Mouse (Mus musculus) liver, embryonic 12.5 days (tissue): ENCODE data around the gene 1700016K19Rik. TPM values are rescaled to one million over a fixed set of nuclear protein-coding genes. Genes with fewer than 3 reads are reported as not detected.
"Not testable (repeated sequence)": the region's sequence is repeated elsewhere in the genome, so short reads cannot be mapped to it uniquely, and the experiment has no call there.

Experiments
- ATAC-seq: fragments of 200-750 bp; cut with Nextera tagmentation; 2 replicates; pipeline ENCODE4 v1.8.0; 2017; ENCODE audit warnings: moderate number of reproducible peaks, mild to moderate bottlenecking, moderate library complexity
- H3K27ac ChIP-seq: fragments of 300-500 bp; sonication (generic); 2 replicates; pipeline ENCODE4 v1.5.1; 2016; ENCODE audit warnings: mild to moderate bottlenecking
- H3K27me3 ChIP-seq: fragments of 300-500 bp; sonication (generic); replicated peaks from 2 replicates; pipeline ENCODE4 v1.6.1; 2016; ENCODE audit warnings: mild to moderate bottlenecking, moderate library complexity
- H3K36me3 ChIP-seq: fragments of 300-500 bp; sonication (generic); 2 replicates; pipeline ENCODE4 v1.6.1; 2016; ENCODE audit warnings: mild to moderate bottlenecking, moderate library complexity
- H3K4me1 ChIP-seq: fragments of 300-500 bp; sonication (generic); 2 replicates; pipeline ENCODE4 v1.6.1; 2016
- H3K4me2 ChIP-seq: fragments of 300-500 bp; sonication (generic); 2 replicates; pipeline ENCODE4 v1.6.1; 2016; ENCODE audit warnings: mild to moderate bottlenecking, moderate library complexity
- H3K4me3 ChIP-seq: fragments of 300-500 bp; sonication (generic); 2 replicates; pipeline ENCODE4 v1.5.1; 2016; ENCODE audit warnings: mild to moderate bottlenecking, moderate library complexity
- H3K9ac ChIP-seq: fragments of 300-500 bp; sonication (generic); 2 replicates; pipeline ENCODE4 v1.6.1; 2016; ENCODE audit warnings: mild to moderate bottlenecking, moderate library complexity
- H3K9me3 ChIP-seq: fragments of 300-500 bp; sonication (generic); replicated peaks from 2 replicates; pipeline ENCODE4 v1.6.1; 2016; ENCODE audit warnings: mild to moderate bottlenecking, moderate library complexity
- WGBS: fragments of 180-500 bp; shearing (Covaris S2); methylation state at CpG from one replicate; pipeline ENCODE4 v1.1.7; 2016; ENCODE audit not compliant: insufficient replicate concordance; 5-methylcytosine and 5-hydroxymethylcytosine counted together
- polyA plus RNA-seq: library from polyadenylated mRNA; unstranded; fragments of >200 nt; fragmentation: Nextera tagmentation; extraction: Ambion mirVana; gene quantifications from 2 replicates; pipeline ENCODE4 v1.2.1, GENCODE M21; 2016

The 1700016K19Rik gene
- polyA plus RNA-seq, 1 experiment from 2014 or later: not detected

DNA sequence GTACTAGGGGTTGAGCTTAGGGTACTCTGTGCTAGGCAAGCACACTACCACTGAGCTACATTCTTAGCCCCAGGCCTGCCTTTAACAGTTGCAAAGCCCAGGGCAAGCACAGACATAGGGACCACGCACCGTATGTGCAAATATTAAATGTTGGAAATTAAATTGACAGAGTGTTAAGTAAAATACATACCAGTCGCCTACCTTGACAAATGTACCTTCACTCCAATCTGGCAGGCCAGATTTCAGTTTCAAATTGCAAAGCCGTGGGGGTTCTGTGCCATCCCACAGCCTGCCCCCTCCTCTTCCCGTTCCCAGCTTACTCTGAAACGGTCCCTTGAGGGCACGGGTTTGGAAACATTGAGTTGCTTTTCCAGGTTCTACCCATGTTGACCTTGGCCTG, 13.8 kb upstream of the 1700016K19Rik start:
- no peak for ATAC-seq
- H3K9me3 ChIP-seq: no peaks in the 10 kb centered on the region
- 63% methylated on average over 7 of the region's 7 CpGs for WGBS
- H3K36me3 ChIP-seq: no peaks in the 10 kb centered on the region
- no peak overlapping the region for H3K9ac ChIP-seq
- no peaks in the 10 kb centered on the region for H3K4me1 ChIP-seq
- H3K27me3 ChIP-seq: peaks cover 10% of the 10 kb centered on the region; the same call in 1 of the 2 replicates
- no peak overlapping the region for H3K27ac ChIP-seq
- no peak overlapping the region for H3K4me2 ChIP-seq
- H3K4me3 ChIP-seq: no peak overlapping the region

DNA sequence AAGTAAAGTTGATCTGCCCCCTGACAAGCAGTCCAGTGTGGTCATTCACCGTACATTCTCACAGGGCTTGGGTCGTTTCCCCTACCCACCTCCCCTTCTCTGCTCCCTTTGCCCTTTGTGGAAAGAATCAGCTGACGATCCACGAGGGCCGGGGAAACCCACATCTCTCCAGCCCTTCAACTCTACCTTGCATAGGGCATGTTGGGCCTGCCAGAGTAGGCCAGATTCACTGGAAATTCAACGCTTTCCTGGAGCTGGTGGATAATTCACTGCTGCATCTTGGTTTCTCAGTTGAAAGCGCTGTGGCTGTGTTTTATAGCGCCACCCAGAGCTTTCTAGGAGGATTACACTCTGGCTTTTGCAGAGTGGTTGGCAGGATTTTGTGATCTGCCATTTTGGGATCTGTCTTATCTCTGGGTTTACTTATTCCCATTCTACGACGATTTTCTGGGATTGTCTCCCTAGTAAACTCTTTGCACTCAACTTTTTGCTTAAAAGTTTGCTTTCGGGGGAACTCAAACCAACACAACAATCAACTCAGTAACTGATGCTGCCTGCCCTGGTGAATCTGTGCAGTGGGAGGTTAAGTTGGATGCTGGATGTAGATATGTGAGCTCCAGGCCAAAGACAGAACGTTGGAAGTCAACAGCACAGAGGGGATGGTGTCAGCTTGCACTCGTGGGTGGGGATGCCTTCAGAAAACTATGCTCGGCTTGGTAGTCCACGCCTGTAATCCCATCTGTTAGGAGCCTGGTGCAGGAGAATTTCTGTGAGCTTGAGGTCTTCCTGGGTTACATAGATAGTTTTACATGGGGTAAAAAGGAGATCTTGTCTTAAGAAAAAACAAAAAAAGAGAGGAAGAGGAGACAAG, 8.5 kb upstream of the 1700016K19Rik start:
- Histone ChIP-seq H3K9me3 (no peaks in the 10 kb centered on the region), H3K27ac (no peak overlapping the region), H3K36me3 (no peaks in the 10 kb centered on the region), H3K4me3 (no peak overlapping the region), H3K9ac (no peak overlapping the region), H3K4me1 (no peaks in the 10 kb centered on the region), H3K27me3 (peaks cover 10% of the 10 kb centered on the region; the same call in 1 of the 2 replicates), H3K4me2 (no peak overlapping the region)
- no peak for ATAC-seq
- WGBS: 64% methylated on average over 15 of the region's 15 CpGs

DNA sequence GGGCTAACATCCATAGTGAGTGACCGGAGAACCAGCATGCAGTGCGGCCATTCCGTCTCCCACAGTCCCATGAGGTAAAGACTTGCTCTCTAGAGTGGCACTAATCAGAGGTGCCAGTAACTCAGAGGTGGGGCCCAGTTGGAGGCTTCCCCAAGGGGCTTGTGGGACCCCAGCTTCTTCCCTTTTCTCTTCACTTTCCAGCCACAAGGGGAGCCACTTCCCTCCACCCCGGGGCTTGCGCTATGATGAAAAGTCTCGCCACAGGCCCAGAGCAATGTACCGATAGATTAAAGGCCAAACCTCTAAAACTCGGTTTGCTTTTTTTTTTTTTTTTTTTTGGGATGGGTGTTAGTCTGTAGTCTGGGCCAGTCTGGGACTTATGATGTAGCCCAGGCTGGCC, 7.8 kb upstream of the 1700016K19Rik start:
- Histone ChIP-seq H3K27ac (no peak overlapping the region), H3K4me1 (no peaks in the 10 kb centered on the region), H3K36me3 (no peaks in the 10 kb centered on the region), H3K9me3 (no peaks in the 10 kb centered on the region), H3K4me2 (no peak overlapping the region), H3K27me3 (peaks cover 10% of the 10 kb centered on the region; the same call in 1 of the 2 replicates), H3K4me3 (no peak overlapping the region), H3K9ac (no peak overlapping the region)
- no peak for ATAC-seq
- WGBS: 65% methylated on average over 8 of the region's 8 CpGs

DNA sequence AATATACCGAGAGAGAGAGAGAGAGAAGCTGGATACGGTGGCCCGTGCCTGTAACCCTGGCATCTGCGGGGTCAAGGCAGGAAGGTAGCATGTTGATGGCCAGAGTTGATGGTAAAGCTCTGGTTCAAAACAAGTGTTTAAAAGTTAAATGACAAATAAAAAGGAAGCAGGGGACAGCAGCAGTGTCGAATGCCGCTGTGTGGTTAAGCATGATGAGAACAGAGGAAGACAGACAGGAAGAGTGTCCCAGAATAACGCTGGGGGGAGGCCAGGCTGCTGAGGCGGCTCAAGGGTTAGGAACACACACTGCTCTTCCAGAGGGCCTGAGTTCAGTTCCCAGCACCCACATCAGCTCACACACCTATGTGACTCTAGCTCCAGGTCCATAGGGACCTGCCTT, 7.2 kb upstream of the 1700016K19Rik start:
- no peak overlapping the region for H3K4me2 ChIP-seq
- H3K9ac ChIP-seq: no peak overlapping the region
- H3K4me1 ChIP-seq: no peaks in the 10 kb centered on the region
- WGBS: 44% methylated on average over 8 of the region's 8 CpGs
- ATAC-seq: no peak
- peaks cover 10% of the 10 kb centered on the region; the same call in 1 of the 2 replicates for H3K27me3 ChIP-seq
- no peak overlapping the region for H3K4me3 ChIP-seq
- H3K36me3 ChIP-seq: no peaks in the 10 kb centered on the region
- H3K27ac ChIP-seq: no peak overlapping the region
- no peaks in the 10 kb centered on the region for H3K9me3 ChIP-seq

DNA sequence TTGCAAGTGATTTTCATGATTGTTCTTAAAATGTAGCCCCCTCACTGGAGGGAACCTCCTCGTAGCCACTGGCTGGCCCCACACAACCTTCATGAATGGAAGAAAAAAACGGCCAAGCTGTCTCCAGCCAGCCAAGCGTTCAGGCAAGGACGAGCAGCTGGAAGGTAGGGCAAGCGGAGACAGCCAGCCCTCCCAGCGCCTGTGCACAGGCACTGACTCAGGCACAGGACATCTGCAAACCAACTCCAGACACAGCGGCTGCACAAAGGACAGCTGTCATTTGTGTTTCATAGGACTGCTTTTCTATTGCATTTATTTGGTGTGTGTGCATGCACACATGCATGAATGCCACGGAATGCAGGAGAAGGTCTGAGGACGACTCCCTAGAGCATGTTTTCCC, 5.4 kb upstream of the 1700016K19Rik start:
- no peak overlapping the region for H3K9ac ChIP-seq
- H3K4me3 ChIP-seq: no peak overlapping the region
- ATAC-seq: no peak
- 62% methylated on average over 9 of the region's 9 CpGs for WGBS
- peaks cover 11% of the 10 kb centered on the region for H3K27me3 ChIP-seq
- no peaks in the 10 kb centered on the region for H3K9me3 ChIP-seq
- no peaks in the 10 kb centered on the region for H3K36me3 ChIP-seq
- no peaks in the 10 kb centered on the region for H3K4me1 ChIP-seq
- H3K27ac ChIP-seq: no peak overlapping the region
- H3K4me2 ChIP-seq: no peak overlapping the region

DNA sequence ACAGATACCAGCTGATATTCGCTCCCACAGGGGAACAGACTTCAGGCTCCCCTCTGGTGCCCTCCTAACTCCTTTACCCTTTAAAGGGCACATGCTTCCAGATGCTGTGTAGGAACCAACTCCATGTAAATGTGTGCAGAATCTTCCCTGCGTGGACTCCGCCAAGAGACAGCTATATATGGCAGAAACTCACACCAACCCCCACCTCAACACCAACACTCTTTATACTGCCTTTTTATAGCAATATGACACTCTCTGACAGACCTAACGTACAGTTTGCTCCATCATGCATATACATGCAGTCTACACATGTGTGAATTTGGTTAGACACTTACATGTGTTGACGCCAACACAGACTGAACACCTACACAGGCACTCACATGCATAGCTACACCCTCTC, 989 bp downstream of the 1700016K19Rik start:
- H3K27ac ChIP-seq: no peak overlapping the region
- 72% methylated on average over 5 of the region's 5 CpGs for WGBS

DNA sequence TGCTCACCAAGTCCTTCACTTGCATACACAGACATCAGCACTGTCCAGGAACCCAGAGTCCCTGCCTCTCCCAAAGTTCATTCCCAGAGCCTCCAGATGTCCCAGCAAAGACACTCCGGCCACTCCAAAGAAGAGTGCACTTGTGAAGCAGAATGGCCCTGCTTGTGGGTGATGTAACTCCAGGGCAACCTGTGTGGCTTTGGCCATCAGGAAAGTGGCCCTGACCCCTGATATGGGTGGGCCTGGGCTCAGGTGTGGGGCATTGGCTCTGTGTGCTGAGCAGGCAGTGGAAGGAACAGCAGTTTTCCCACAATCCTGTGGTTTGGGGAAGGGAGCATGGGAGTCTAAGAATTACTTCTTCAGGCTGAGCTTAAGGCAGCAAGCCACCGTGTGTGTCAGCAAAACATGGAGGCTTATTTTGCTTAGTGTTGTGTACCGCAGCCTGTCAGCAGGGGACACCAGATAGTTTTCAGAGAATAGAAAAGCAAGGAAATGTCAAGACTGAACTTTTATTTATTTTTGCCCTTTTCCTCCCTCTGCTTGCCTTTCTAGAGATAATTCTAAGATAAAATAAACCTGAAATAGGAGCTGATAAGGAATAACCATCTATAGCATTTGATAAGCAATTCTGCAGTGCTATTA, 1.6 kb downstream of the 1700016K19Rik start:
- H3K27me3 ChIP-seq: peaks cover 36% of the 10 kb centered on the region
- H3K27ac ChIP-seq: no peak overlapping the region
- peaks cover 4% of the 10 kb centered on the region; the same call in 1 of the 2 replicates for H3K4me1 ChIP-seq
- H3K36me3 ChIP-seq: no peaks in the 10 kb centered on the region
- WGBS: 52% methylated on average over 3 of the region's 3 CpGs
- no peak for ATAC-seq
- H3K9ac ChIP-seq: no peak overlapping the region
- H3K4me2 ChIP-seq: no peak overlapping the region
- H3K4me3 ChIP-seq: no peak overlapping the region
- H3K9me3 ChIP-seq: no peaks in the 10 kb centered on the region

More for the DNA sequence above, 989 bp downstream of the 1700016K19Rik start:
- Histone ChIP-seq H3K36me3 (no peaks in the 10 kb centered on the region), H3K9ac (no peak overlapping the region), H3K27me3 (peaks cover 36% of the 10 kb centered on the region), H3K4me1 (peaks cover 4% of the 10 kb centered on the region; the same call in 1 of the 2 replicates), H3K4me2 (no peak overlapping the region), H3K9me3 (no peaks in the 10 kb centered on the region), H3K4me3 (no peak overlapping the region)
- ATAC-seq: no peak

DNA sequence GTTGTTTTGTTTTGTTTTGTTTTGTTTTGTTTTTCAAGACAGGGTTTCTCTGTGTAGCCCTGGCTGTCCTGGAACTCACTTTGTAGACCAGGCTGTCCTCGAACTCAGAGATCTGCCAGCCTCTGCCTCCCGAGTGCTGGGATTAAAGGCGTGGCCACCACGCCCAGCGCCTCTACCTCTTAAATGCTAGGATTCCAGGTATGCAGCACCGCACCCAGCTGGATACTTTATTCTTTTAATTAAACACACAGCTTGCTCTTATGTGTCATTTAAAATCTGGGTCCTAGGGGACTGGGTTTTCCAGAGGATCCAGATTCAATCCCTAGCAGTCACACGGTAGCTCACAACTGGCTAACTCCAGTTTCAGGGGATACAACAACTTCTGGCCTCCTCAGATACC, 4.6 kb downstream of the 1700016K19Rik start:
- H3K4me2 ChIP-seq, H3K4me3 ChIP-seq, H3K4me1 ChIP-seq, H3K9ac ChIP-seq, H3K27ac ChIP-seq, H3K9me3 ChIP-seq, ATAC-seq, H3K36me3 ChIP-seq: not testable (repeated sequence)
- peaks cover 32% of the 10 kb centered on the region for H3K27me3 ChIP-seq
- WGBS: 77% methylated on average over 7 of the region's 7 CpGs

DNA sequence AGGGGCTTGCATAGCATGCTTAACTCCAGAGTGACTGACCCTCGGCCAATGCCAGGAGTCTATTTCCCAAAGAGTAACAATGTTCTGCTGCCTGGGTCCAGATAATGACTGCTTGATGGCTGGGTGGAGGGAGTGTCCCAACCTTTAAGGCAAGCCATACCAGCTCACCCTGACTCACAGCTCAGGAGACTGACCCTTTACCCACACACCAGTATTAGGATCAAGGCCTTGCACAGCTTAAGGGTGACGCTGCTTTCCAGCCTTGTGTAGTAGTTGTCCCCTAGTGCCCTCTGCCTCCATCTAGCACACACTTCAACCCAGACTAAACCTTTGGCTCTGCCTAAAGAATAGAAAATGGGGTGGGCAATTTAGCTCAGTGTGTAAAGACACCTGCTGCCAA, 8.4 kb downstream of the 1700016K19Rik start:
- Histone ChIP-seq H3K27ac (no peak overlapping the region), H3K4me1 (no peaks in the 10 kb centered on the region), H3K9me3 (no peaks in the 10 kb centered on the region), H3K4me3 (no peak overlapping the region), H3K36me3 (no peaks in the 10 kb centered on the region), H3K9ac (no peak overlapping the region), H3K4me2 (no peak overlapping the region), H3K27me3 (peaks cover 4% of the 10 kb centered on the region)
- ATAC-seq: no peak
- WGBS: 70% methylated on average over 2 of the region's 2 CpGs

DNA sequence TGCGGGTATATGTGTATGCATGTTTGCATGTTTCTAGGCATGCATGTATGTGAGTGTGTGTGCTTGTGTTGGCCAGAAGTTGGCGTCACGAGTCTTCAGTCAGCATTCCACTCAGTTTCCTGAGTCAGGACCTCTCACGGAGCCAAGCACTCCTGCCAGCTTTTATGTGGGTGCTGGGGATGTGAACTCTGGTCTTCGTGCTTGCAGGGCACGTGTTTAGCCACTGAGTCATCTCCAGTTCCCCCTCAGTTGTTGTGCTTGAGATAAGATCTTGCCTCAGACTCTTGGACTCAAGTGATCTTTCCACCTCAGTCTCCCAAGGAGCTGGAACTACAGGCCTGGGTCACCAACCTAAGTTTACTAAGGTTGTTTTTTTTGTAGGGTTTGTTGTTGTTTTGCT, 9.4 kb downstream of the 1700016K19Rik start:
- WGBS: 67% methylated on average over 6 of the region's 6 CpGs
- no peaks in the 10 kb centered on the region for H3K36me3 ChIP-seq
- H3K27ac ChIP-seq: no peak overlapping the region
- H3K9me3 ChIP-seq: no peaks in the 10 kb centered on the region
- H3K27me3 ChIP-seq: no peaks in the 10 kb centered on the region
- no peak overlapping the region for H3K4me3 ChIP-seq
- ATAC-seq: no peak
- no peak overlapping the region for H3K9ac ChIP-seq
- H3K4me1 ChIP-seq: no peaks in the 10 kb centered on the region
- no peak overlapping the region for H3K4me2 ChIP-seq

DNA sequence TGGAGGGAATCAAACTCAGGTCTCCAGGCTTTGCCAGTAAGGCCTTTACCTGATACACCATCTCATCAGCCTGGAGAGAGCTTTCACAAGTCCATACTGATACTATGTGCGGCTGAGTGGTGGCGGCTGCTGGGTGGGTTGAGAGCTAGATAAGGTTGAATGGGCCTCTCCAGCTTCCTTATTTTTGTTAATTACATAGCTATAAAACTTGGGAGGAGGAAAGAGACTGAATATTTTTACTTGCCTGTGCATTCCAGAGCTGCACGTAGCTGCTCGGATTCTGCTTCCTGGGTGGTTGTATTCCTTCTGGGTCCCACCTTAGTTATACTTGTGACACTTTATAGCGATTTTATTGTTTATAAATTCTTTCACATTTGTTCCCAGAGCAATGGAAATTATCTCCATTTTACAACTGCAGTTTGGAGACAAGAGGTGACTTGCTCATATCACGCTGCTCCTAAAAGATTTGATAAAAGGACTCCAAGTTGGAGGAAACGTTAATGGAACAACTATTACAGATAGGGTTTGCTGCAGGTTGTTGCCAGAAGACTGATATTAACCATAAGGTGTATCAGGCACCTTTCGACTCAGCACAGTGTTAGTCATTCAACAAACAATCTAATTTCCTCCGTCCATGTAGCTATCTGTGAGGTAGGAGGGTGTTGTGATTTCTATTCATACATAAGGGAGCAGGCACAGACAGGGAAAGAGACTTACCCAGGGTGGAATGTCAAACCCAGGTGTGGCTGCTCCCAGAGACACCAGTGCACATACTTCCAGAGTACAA, 11.3 kb downstream of the 1700016K19Rik start:
- no peak for ATAC-seq

DNA sequence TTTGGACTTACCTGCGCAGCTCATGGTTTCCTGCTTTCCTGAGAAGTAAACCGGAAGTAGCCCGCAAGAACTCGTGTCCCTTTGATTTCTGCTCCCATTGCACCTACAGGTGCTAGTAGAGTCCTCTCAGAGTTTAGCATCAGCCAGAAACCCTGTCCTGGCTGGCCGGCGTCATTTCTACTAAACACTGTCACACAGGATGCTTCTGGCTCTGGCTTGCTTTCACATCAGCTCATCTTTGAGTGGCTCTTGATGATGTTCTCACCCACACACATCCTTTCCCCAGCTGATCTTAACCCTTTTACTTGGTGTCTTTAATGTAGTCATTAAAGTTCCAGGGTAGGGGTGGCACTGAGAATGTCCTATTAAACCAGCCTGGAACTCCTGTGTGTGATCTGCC, 15.5 kb downstream of the 1700016K19Rik start:
- H3K36me3 ChIP-seq: no peaks in the 10 kb centered on the region
- no peak for ATAC-seq
- H3K27me3 ChIP-seq: 0 out of 2 replicates have a peak, but pooled peaks cover 4% of the 10 kb centered on the region
- 75% methylated on average over 6 of the region's 6 CpGs for WGBS
- H3K4me3 ChIP-seq: no peak overlapping the region
- H3K9ac ChIP-seq: no peak overlapping the region
- no peak overlapping the region for H3K27ac ChIP-seq
- H3K9me3 ChIP-seq: no peaks in the 10 kb centered on the region
- H3K4me2 ChIP-seq: no peak overlapping the region
- no peaks in the 10 kb centered on the region for H3K4me1 ChIP-seq

More for the DNA sequence above, 11.3 kb downstream of the 1700016K19Rik start:
- WGBS: 44% methylated on average over 9 of the region's 9 CpGs
- Histone ChIP-seq H3K27me3 (0 out of 2 replicates have a peak, but pooled peaks cover 4% of the 10 kb centered on the region), H3K27ac (no peak overlapping the region), H3K9ac (no peak overlapping the region), H3K36me3 (no peaks in the 10 kb centered on the region), H3K4me2 (no peak overlapping the region), H3K9me3 (no peaks in the 10 kb centered on the region), H3K4me1 (no peaks in the 10 kb centered on the region), H3K4me3 (no peak overlapping the region)
